Mouse (Mus musculus): ENCODE data around the gene Ccdc171.

DNA sequence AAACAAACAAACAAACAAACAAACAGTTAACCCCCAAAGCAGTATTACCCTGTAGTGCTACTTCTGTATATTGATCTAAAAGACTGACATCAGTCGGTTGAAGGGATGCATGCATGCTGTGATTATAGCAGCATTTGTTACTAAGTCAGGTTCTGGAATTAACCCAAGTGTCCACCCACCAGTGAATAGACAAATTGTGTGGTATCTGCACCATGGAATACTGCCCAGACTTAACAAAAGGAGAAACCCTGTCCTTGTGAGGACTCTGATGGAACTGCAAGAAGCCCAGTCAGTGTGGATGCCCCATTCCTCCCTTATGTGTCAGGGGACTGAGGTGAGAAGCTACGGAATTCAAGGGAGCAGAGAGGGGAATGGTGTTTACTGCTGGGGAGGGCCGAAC lies 336.4 kb downstream of the Ccdc171 start:
- TF ChIP-seq GATA1 (IDR thresholded peaks at IDR 0.05; ENCODE audit: borderline replicate concordance, low read length) = no peak
- no peak for TF ChIP-seq FLI1 (IDR thresholded peaks at IDR 0.05; ENCODE audit: low read length)
